Mouse (Mus musculus): ENCODE results near the gene Rps16.

The Rps16 gene

DNA sequence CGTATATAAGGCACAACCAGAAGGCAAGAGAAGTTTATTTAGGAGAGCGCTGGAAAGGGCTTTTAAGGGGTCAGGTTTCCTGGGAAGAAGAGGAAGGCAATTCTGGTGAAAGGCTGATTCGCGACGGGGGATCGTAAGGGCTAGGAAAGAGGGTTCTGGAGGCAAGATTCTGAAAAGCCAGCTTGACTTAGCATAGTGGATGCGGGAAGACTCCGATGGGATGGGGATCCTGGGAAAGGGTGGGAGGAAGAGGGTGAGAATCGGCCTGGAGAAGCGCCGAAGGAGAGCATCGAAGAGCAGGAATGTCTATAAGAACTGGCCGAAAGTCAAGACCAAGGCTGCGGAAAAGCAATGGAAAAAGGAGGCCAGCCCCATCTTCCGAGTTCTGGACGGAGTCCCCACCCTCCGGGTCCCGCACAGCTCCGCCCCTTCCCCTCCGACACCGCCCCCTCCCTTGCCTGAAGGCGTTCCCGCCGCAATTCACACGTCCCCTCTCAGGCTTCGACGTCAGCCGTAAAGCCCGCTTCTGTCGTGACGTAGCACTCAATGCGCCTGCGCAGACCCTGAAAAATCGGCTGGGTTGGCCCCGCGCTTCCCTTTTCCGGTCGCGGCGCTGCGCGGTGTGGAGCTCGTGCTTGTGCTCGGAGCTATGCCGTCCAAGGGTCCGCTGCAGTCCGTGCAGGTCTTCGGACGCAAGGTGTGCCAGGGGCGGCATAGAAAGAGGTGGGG, at the start of gene Rps16:
Rps16 (plus strand) TSS at position 498 of the 729 bp plus-strand sequence.
- in situ Hi-C loops (cut with MseI, MboI) = no loop called here

GRCm38 (mm10) chr7:28301616-28302433, 48.6 kb upstream of the Rps16 start, which contains the start of gene Dll3:
TSS of gene Dll3 (minus strand) at chr7:28302238.
- in situ Hi-C loops (cut with MseI, MboI) = no loop called here

GRCm38 (mm10) chr7:28305641-28306040, 44.8 kb upstream of the Rps16 start:
- in situ Hi-C loops (cut with MseI, MboI) = no loop called here

GRCm38 (mm10) chr7:28306216-28306615, 44.2 kb upstream of the Rps16 start:
- in situ Hi-C loops (cut with MseI, MboI) = no loop called here

DNA sequence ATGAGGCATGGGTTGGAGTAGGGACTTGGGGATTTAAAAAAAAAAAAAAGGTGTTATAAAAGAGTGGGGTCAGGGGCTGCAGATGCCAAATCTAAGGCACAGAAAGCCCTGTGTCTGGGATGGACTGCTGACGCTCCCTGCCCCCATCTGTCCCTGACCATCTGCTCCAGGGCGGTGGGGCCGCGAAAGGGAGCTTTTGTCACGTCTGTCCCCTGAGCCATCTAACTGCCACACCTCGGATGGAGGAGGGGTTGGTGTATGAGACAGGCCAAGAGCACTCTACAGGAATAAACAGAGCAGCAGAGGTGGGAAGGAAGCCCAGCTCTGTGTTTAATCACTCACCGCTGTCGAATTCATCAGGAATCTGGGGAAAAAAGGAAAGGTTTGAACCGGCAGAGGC, 40.7 kb upstream of the Rps16 start:
- in situ Hi-C loops (cut with MseI, MboI) = no loop called here

DNA sequence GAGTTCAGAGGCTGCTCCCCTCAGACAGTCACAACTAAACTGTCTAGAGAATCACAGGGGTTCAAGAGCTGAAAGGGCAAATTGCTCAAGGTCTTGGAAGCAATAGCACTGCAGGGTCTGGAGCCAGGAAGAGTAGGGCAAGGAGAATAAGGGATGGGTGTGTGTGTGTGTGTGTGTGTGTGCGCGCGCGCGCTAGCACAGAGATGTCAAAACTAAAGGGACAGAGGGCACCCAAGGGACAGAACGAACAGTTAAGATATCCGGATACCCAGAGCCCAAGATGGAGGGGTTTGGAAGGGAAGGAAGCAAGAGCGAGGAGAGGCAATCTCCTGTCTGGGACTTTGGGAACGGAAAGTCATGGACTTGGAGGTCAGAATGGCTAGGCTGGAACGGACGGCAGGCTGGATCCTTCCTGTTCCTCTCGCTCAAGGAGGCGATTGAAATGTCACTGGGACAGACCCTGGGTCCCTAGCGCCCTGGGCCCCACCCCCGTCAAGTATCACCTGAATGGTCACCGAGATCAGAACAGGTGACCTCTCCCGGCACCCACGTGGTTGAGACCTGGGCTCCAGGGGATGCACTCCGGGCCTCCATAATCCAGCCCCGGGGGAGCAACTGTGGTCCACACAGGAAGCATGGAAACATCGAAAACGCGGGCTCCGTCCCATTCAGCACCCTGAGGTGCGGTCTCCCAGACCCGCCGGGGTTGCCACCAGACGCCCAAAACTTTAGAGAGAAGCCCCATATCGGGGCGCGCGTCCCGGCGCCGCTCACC, 39.1 kb upstream of the Rps16 start:
- in situ Hi-C loops (cut with MseI, MboI) = no loop called here

GRCm38 (mm10) chr7:28311926-28312543, 38.4 kb upstream of the Rps16 start, which contains the start of gene Timm50:
TSS of gene Timm50 (minus strand) at chr7:28312072.
- in situ Hi-C loops (cut with MseI, MboI) = no loop called here

- in situ Hi-C loops (cut with MseI, MboI) = no loop called here
These were observed 32.4 kb upstream of the Rps16 start for GRCm38 (mm10) chr7:28318036-28318435.

DNA sequence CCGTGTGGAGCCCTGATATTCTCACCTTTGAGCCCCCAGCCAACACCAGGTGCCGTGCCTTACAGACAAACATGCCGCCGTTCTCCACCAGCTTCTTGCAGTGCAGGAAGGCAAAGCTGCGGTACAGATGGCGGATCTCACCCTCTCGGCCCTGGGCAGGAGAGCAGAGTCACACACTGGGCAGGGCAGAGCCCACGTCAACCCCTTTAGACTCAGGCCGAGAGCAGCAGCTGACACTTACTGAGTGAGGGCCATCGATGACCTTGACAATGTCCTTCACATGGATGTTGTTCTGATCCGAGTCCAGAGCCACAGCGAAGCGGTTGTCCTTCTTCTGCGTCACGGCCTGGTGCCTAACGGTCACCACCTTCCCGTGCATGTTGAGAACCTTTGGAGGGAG, 31.7 kb upstream of the Rps16 start:
- in situ Hi-C loops (cut with MseI, MboI) = no loop called here

- in situ Hi-C loops (cut with MseI, MboI) = no loop called here
These were observed 28.3 kb upstream of the Rps16 start for GRCm38 (mm10) chr7:28321974-28322720.

DNA sequence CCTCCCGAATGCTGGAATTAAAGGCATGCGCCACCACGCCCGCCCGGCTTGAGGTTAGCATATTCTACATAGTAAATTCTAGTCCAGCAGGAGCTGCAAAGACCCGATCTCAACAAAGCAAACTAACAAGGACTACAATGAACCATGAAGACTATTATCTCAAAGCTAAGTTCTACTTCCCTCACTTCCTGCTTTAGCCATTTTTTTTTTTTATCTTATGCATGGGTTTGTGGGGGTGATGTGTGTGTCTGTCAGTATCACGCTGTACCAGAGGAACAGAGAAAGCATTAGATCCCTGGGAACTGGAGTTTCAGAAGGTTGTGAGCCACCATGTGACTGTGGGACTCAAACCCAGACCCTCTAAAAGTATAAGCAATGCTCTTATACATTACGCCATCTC, 25.2 kb upstream of the Rps16 start:
- in situ Hi-C loops (cut with MseI, MboI) = no loop called here

DNA sequence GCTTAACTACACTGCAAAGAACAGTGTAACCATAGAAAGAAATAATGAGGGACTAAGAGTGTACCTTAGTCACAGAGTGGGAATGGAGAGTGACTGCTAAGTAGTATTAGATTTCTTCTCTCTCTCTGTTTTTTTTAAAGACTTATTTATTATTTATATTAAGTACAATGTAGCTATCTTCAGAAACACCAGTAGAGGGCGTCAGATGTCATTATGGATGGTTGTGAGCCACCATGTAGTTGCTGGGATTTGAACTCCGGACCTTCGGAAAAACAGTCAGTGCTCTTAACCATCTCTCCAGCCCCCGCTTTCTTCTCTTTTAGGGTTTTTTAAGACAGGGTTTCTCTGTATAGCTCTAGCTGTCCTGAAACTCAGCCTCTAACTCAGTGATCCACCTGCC, 24.0 kb upstream of the Rps16 start:
- in situ Hi-C loops (cut with MseI, MboI) = no loop called here

GRCm38 (mm10) chr7:28328260-28328659, 22.2 kb upstream of the Rps16 start:
- in situ Hi-C loops (cut with MseI, MboI) = no loop called here

GRCm38 (mm10) chr7:28334534-28334933, 15.9 kb upstream of the Rps16 start:
- in situ Hi-C loops (cut with MseI, MboI) = no loop called here

- in situ Hi-C loops (cut with MseI, MboI) = no loop called here
These were observed 15.0 kb upstream of the Rps16 start for GRCm38 (mm10) chr7:28335471-28335870.

- in situ Hi-C loops (cut with MseI, MboI) = no loop called here
These were observed 12.1 kb upstream of the Rps16 start, which contains the start of gene Supt5 for GRCm38 (mm10) chr7:28338108-28338998. TSS of gene Supt5 (minus strand) at chr7:28338746.

GRCm38 (mm10) chr7:28339213-28339917, 11.1 kb upstream of the Rps16 start:
- in situ Hi-C loops (cut with MseI, MboI) = no loop called here

DNA sequence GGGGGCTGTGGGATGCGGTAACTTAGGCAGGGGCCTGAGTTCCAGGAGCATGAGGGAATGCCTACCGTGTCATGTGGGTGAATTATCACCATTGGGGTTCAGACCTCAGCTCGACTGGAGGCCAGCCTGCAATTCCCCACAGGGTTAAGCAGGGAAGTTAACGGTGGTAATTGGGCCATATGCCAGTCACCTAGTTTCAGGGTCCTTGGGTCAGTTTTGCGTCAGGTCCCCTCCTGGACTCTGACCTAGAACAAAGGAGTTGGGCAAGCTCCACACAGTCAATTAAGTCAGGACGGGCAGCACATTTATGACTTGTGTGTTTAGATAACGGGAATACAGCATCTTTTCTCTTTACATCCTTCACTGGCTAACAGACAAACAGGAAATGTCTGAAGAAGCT, 9.1 kb upstream of the Rps16 start:
- in situ Hi-C loops (cut with MseI, MboI) = no loop called here

DNA sequence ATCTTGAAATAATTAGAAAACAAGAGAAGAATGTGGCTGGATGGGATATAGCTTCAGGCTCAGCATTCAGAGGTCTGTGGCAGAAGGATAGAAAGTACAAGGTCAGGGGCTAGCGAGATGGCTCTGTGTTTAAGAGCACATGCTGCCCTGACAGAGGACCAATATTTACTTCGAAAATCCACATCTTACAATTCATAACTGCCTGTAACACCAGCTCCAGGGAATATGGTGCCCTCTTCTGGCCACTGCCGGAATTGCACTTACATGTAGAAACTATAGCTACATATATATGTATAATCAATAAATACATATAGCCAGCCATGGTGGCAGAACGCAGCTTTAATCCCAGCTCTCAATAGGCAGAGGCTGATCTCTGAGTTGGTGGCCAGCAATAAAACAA, 5.8 kb upstream of the Rps16 start:
- in situ Hi-C loops (cut with MseI, MboI) = no loop called here

Data from mouse trophoblast stem cell (cell line).